Mouse (Mus musculus): ENCODE data around the gene Tfap2a. TPM values are rescaled to one million over a fixed set of nuclear protein-coding genes. Genes with fewer than 3 reads are reported as not detected.

Gene Tfap2a
- polyA plus RNA-seq, 1 experiment from 2014 or later = 1.2 TPM

Other genes starting within 250 kb of the Tfap2a start
- gene Gcnt2, start 121.4 kb upstream of the Tfap2a start, polyA plus RNA-seq (2014; fragmentation: Nextera tagmentation; extraction: Ambion mirVana) = 8.3 and 8.4 TPM in 2 replicates